Mouse (Mus musculus): ENCODE results near the gene Npepl1.

DNA sequence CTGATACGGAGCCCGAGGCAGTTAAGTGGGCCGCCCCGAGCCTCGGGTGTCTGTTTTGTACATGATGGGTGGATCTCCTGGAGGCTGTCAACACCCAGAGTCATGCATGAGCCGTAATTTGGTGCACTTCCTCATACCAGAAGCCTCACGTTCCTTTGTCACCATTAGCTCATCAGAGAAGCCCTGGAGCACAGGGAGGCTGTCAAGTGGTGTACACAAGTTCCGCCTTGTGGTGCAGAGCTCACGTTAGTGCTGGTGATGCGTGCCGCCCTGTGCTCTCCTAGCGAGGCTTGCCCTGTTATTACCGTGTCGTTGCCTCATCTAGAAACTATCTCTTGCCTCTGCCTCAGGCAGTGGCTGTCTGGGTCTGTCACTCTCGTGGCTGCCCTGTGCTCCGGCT, 6.8 kb downstream of the Npepl1 start:
- TF ChIP-seq CTCF (IDR thresholded peaks at IDR 0.05; ENCODE audit: insufficient read depth, low read length) = no peak
- no peak for TF ChIP-seq POLR2A (IDR thresholded peaks at IDR 0.05; ENCODE audit: borderline replicate concordance, extremely low read depth, low read depth, low read length)

Measured in lung, adult 2 months (tissue).